Mouse (Mus musculus) spleen, adult 2 months (tissue): ENCODE measurements around the gene Trappc2l.

Experiments used
- CTCF ChIP-seq: fragments of 200-500 bp; IDR thresholded peaks from 2 replicates; pipeline ENCODE4 v1.5.1; 2011; ENCODE audit warnings: mild to moderate bottlenecking, inconsistent platforms; ENCODE audit not compliant: insufficient read depth, insufficient read length, insufficient replicate concordance; ENCODE audit errors: extremely low read depth
- POLR2A ChIP-seq: fragments of 200-500 bp; IDR thresholded peaks from 2 replicates; pipeline ENCODE4 v1.6.1; 2011; ENCODE audit warnings: low read depth, low read length, inconsistent platforms

DNA sequence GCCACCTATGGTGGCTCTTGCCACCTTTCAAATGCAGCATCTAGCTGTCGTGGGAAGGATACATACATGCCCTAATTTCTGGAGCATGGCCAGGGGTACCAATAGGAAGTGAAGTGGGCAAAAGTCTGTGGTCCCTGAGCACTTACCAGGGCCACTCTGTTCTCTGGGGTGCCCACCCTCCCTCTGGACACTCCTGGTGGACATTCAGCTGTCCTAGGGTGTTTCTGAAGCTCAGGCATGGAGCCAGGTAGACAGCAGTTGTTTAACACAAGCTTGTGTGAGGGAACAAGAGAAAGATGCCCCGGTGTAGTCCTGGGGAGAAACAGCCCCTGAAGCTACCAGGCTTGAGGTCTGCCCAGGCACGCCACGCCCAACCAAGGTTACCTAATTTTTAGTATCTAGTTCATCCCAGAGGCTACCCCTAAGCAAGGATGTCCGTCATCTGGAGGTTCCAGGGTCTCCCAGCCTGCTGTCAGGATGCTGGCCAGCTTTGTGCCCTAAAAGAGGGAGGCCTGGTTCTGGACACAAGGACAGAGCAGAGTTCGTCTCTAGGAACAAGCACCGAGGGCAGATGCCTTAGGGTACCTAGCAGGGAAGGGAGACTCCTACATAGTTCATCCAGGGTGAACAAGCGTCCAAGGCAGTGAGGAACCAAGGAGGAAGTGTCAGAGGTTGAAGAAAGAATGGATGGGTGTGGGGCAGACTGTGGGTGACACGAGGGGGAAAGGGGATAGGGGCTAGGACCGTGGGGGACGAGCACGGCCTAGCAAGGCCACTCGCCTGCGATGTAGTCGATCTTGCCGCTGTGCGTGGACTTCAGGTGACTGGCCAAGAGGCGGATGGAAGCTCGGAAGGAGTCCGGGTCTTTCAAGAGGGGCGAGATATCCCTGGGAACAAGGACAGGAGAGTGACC is 35.4 kb upstream of the Trappc2l start:
- TF ChIP-seq CTCF (no peak), POLR2A (no peak)
